Mouse (Mus musculus) layer of hippocampus, adult 11-12 months (tissue): ENCODE results near the gene Tmem262.
"Not testable (repeated sequence)": the region's sequence is repeated elsewhere in the genome, so short reads cannot be mapped to it uniquely, and the experiment has no call there.

Source experiments
- DNase-seq: peaks from one replicate; pipeline ENCODE4 v3.0.0; 2022; ENCODE audit warnings: low spot score

Gene Tmem262

GRCm38 (mm10) chr19:6079983-6080480, at the start of gene Tmem262:
Tmem262 (plus strand) TSS chr19:6080033.
- DNase-seq: no peak

GRCm38 (mm10) chr19:6030520-6031280, 49.1 kb upstream of the Tmem262 start:
- no peak for DNase-seq

GRCm38 (mm10) chr19:6035966-6036585, 43.8 kb upstream of the Tmem262 start:
- no peak for DNase-seq

- no peak for DNase-seq
Measured at GRCm38 (mm10) chr19:6037695-6038094, 42.1 kb upstream of the Tmem262 start.

- no peak for DNase-seq
Measured at GRCm38 (mm10) chr19:6038326-6038725, 41.5 kb upstream of the Tmem262 start.

GRCm38 (mm10) chr19:6040002-6040401, 39.8 kb upstream of the Tmem262 start:
- DNase-seq: no peak

- DNase-seq: no peak
Measured at GRCm38 (mm10) chr19:6042293-6042692, 37.5 kb upstream of the Tmem262 start.

- not testable (repeated sequence) for DNase-seq
Measured at GRCm38 (mm10) chr19:6044102-6044501, 35.7 kb upstream of the Tmem262 start.

- DNase-seq: no peak
Measured at GRCm38 (mm10) chr19:6045366-6046293, 34.2 kb upstream of the Tmem262 start.

- DNase-seq: peak; percentile 91
Measured at GRCm38 (mm10) chr19:6046294-6047153, 33.3 kb upstream of the Tmem262 start, which contains the start of gene Syvn1. Syvn1 (plus strand) TSS chr19:6046576.

GRCm38 (mm10) chr19:6047154-6047898, 32.5 kb upstream of the Tmem262 start:
- no peak for DNase-seq

- DNase-seq: no peak
Measured at GRCm38 (mm10) chr19:6047899-6048166, 32.0 kb upstream of the Tmem262 start.

GRCm38 (mm10) chr19:6048681-6049410, 31.0 kb upstream of the Tmem262 start:
- no peak for DNase-seq

- DNase-seq: no peak
Measured at GRCm38 (mm10) chr19:6052516-6052915, 27.3 kb upstream of the Tmem262 start.

- no peak for DNase-seq
Measured at GRCm38 (mm10) chr19:6054296-6054695, 25.5 kb upstream of the Tmem262 start.

- DNase-seq: no peak
Measured at GRCm38 (mm10) chr19:6056696-6057095, 23.1 kb upstream of the Tmem262 start.

- peak; percentile 99 for DNase-seq
Measured at GRCm38 (mm10) chr19:6057313-6058096, 22.3 kb upstream of the Tmem262 start, which contains the start of the genes Mrpl49 and Fau. Mrpl49 (minus strand) TSS chr19:6057785. Fau (plus strand) TSS chr19:6057844.

- no peak for DNase-seq
Measured at GRCm38 (mm10) chr19:6058513-6058912, 21.3 kb upstream of the Tmem262 start.

- DNase-seq: no peak
Measured at GRCm38 (mm10) chr19:6058966-6059365, 20.9 kb upstream of the Tmem262 start.
